Comparison of ENCODE assay signal across 17 mouse cellular contexts in genomic region chr9:60024545-60024944, GRCm38 (mm10).
DNase-seq lines count a peak whose midpoint lies in the region; ATAC-seq lines count a peak whose summit lies in the region.
"Had no signal": no experiment of that assay in that cellular context is flagged by ENCODE, and none has a peak within 500 bp of the region (broad histone marks: within the 10 kb centered on the region; RNA-seq: fewer than 3 reads in every experiment).

No protein-coding gene starts in this region.

- H3K9ac ChIP-seq in embryonic facial prominence, embryonic 14.5 days (ENCODE audit: low read depth, low read length): no peak overlapping the region
- H3K9ac ChIP-seq in midbrain, embryonic 15.5 days: no peak overlapping the region
- H3K9ac ChIP-seq: embryonic facial prominence, embryonic 12.5 days; forebrain, embryonic 15.5 days; heart, embryonic 12.5 days; hindbrain, embryonic 14.5 days; kidney, embryonic 15.5 days had no signal

- H3K27me3 ChIP-seq in embryonic facial prominence, embryonic 14.5 days (replicated peaks; ENCODE audit: control insufficient read depth, insufficient read depth, low read length): no peaks in the 10 kb centered on the region
- 0 out of 2 replicates have a peak, but pooled peaks cover 5% of the 10 kb centered on the region for H3K27me3 ChIP-seq in embryonic facial prominence, embryonic 10.5 days (replicated peaks; ENCODE audit: low read depth, poor library complexity, severe bottlenecking)
- no peaks in the 10 kb centered on the region for H3K27me3 ChIP-seq in midbrain, embryonic 10.5 days (ENCODE audit: low read depth, poor library complexity, severe bottlenecking)
- no peaks in the 10 kb centered on the region for H3K27me3 ChIP-seq in midbrain, embryonic 15.5 days (replicated peaks)
- H3K27me3 ChIP-seq: embryonic facial prominence, embryonic 12.5 days; forebrain, embryonic 15.5 days; heart, embryonic 12.5 days; kidney, embryonic 15.5 days had no signal

- WGBS in embryonic facial prominence, embryonic 14.5 days: 11% methylated on average over 5 of the region's 5 CpGs
- WGBS in embryonic facial prominence, embryonic 10.5 days: 18% methylated on average over 5 of the region's 5 CpGs
- 19% methylated on average over 5 of the region's 5 CpGs for WGBS in midbrain, embryonic 10.5 days
- 13% methylated on average over 5 of the region's 5 CpGs for WGBS in midbrain, embryonic 15.5 days

- H3K9me3 ChIP-seq in embryonic facial prominence, embryonic 14.5 days (ENCODE audit: control insufficient read depth, low read length): no peaks in the 10 kb centered on the region
- no peaks in the 10 kb centered on the region for H3K9me3 ChIP-seq in embryonic facial prominence, embryonic 10.5 days
- H3K9me3 ChIP-seq in midbrain, embryonic 10.5 days (replicated peaks): no peaks in the 10 kb centered on the region
- H3K9me3 ChIP-seq in midbrain, embryonic 15.5 days: no peaks in the 10 kb centered on the region
- H3K9me3 ChIP-seq: embryonic facial prominence, embryonic 12.5 days; forebrain, embryonic 15.5 days; heart, embryonic 12.5 days; kidney, embryonic 15.5 days had no signal

- ATAC-seq in embryonic facial prominence, embryonic 14.5 days (ENCODE audit: low read depth): no peak
- ATAC-seq in midbrain, embryonic 15.5 days (replicated peaks): no peak
- ATAC-seq: CD4-positive, CD25-positive, alpha-beta regulatory T cell, adult 4 months; forebrain, embryonic 15.5 days had no signal

- peak; percentile 63 for DNase-seq in embryonic facial prominence, embryonic 14.5 days (ENCODE audit: low spot score)
- DNase-seq in embryonic facial prominence, embryonic 10.5 days (ENCODE audit: low spot score): no peak
- peak; percentile 26 for DNase-seq in midbrain, embryonic 10.5 days (ENCODE audit: low spot score)
- peak; percentile 57 for DNase-seq in adrenal gland, postnatal 14 days
- peak; percentile 9 for DNase-seq in telencephalon, adult 2 months (ENCODE audit: low read depth, low spot score)
- no peak for DNase-seq in frontal cortex, postnatal 10 days (ENCODE audit: low spot score in 2 of 2)
- DNase-seq: cerebellum, adult 8-10 months; gastrocnemius, postnatal 36 days; layer of hippocampus, adult 9-11 months; lung, adult 18-20 months had no signal

- 0 out of 2 replicates have a peak overlapping the region, but pooled peaks have one; percentile 2 for H3K27ac ChIP-seq in embryonic facial prominence, embryonic 14.5 days (replicated peaks; ENCODE audit: low read depth, low read length)
- H3K27ac ChIP-seq in embryonic facial prominence, embryonic 10.5 days (replicated peaks): no peak overlapping the region
- peak overlapping the region; percentile 69 for H3K27ac ChIP-seq in midbrain, embryonic 10.5 days (replicated peaks)
- H3K27ac ChIP-seq in midbrain, embryonic 15.5 days: no peak overlapping the region
- H3K27ac ChIP-seq: embryonic facial prominence, embryonic 12.5 days; forebrain, embryonic 15.5 days; hindbrain, embryonic 14.5 days; kidney, embryonic 15.5 days had no signal

- peaks cover 34% of the 10 kb centered on the region for H3K4me1 ChIP-seq in embryonic facial prominence, embryonic 14.5 days (ENCODE audit: control insufficient read depth, insufficient read depth, low read length)
- H3K4me1 ChIP-seq in embryonic facial prominence, embryonic 10.5 days: peaks cover 74% of the 10 kb centered on the region
- H3K4me1 ChIP-seq in midbrain, embryonic 10.5 days: peaks cover 64% of the 10 kb centered on the region
- H3K4me1 ChIP-seq in midbrain, embryonic 15.5 days: peaks cover 6% of the 10 kb centered on the region

- no peak overlapping the region for H3K4me2 ChIP-seq in embryonic facial prominence, embryonic 14.5 days (ENCODE audit: low read depth, low read length)
- no peak overlapping the region for H3K4me2 ChIP-seq in midbrain, embryonic 15.5 days
- H3K4me2 ChIP-seq: embryonic facial prominence, embryonic 12.5 days; forebrain, embryonic 15.5 days; heart, embryonic 12.5 days; hindbrain, embryonic 14.5 days; kidney, embryonic 15.5 days had no signal

- H3K4me3 ChIP-seq in embryonic facial prominence, embryonic 14.5 days (ENCODE audit: low read depth, low read length): no peak overlapping the region
- no peak overlapping the region for H3K4me3 ChIP-seq in embryonic facial prominence, embryonic 10.5 days
- H3K4me3 ChIP-seq in midbrain, embryonic 10.5 days: no peak overlapping the region
- H3K4me3 ChIP-seq in midbrain, embryonic 15.5 days: no peak overlapping the region
- H3K4me3 ChIP-seq: embryonic facial prominence, embryonic 12.5 days; forebrain, embryonic 15.5 days; heart, embryonic 12.5 days; kidney, embryonic 15.5 days had no signal

- no peaks in the 10 kb centered on the region for H3K36me3 ChIP-seq in embryonic facial prominence, embryonic 14.5 days (ENCODE audit: control insufficient read depth, insufficient read depth, low read length)
- no peaks in the 10 kb centered on the region for H3K36me3 ChIP-seq in embryonic facial prominence, embryonic 10.5 days (replicated peaks)
- H3K36me3 ChIP-seq in midbrain, embryonic 10.5 days: no peaks in the 10 kb centered on the region
- no peaks in the 10 kb centered on the region for H3K36me3 ChIP-seq in midbrain, embryonic 15.5 days (replicated peaks)
- H3K36me3 ChIP-seq: embryonic facial prominence, embryonic 12.5 days; forebrain, embryonic 15.5 days; heart, embryonic 12.5 days; kidney, embryonic 15.5 days had no signal

Comparison
In these comparisons a context has a peak if more than half of its experiments do, and no peak if none do; other contexts are left out.
1. DNase-seq: peak in embryonic facial prominence, embryonic 14.5 days (single experiment), midbrain, embryonic 10.5 days (single experiment), adrenal gland, postnatal 14 days (single experiment) and telencephalon, adult 2 months (single experiment); none in embryonic facial prominence, embryonic 10.5 days (single experiment) and frontal cortex, postnatal 10 days (0 of 2).
2. H3K27ac ChIP-seq: peak in embryonic facial prominence, embryonic 14.5 days (single experiment) and midbrain, embryonic 10.5 days (single experiment); none in embryonic facial prominence, embryonic 10.5 days (single experiment) and midbrain, embryonic 15.5 days (single experiment).